Mouse (Mus musculus): ENCODE data around the gene Cacna1c.
"Not testable (repeated sequence)": the region's sequence is repeated elsewhere in the genome, so short reads cannot be mapped to it uniquely, and the experiment has no call there.

Cacna1c gene

GRCm38 (mm10) chr6:118593377-118594061, 602.7 kb downstream of the Cacna1c start:
- DNase-seq (ENCODE audit: low read depth): no peak

- no peak for DNase-seq (ENCODE audit: low read depth)
Measured at GRCm38 (mm10) chr6:118592662-118593376, 603.4 kb downstream of the Cacna1c start.

- not testable (repeated sequence) for DNase-seq (ENCODE audit: low read depth)
Measured at GRCm38 (mm10) chr6:118578741-118579140, 617.5 kb downstream of the Cacna1c start.

- DNase-seq (ENCODE audit: low read depth): peak; percentile 36
Measured at GRCm38 (mm10) chr6:118574351-118574750, 621.9 kb downstream of the Cacna1c start.

- no peak for DNase-seq (ENCODE audit: low read depth)
Measured at GRCm38 (mm10) chr6:118567816-118568215, 628.4 kb downstream of the Cacna1c start.

GRCm38 (mm10) chr6:118561745-118562609, 634.2 kb downstream of the Cacna1c start, which contains the start of gene Ankrd26:
Gene Ankrd26, minus strand, starts transcription at chr6:118562226.
- DNase-seq (ENCODE audit: low read depth): peak; percentile 97

GRCm38 (mm10) chr6:118561225-118561624, 635.0 kb downstream of the Cacna1c start:
- no peak for DNase-seq (ENCODE audit: low read depth)

GRCm38 (mm10) chr6:118538627-118539026, 657.6 kb downstream of the Cacna1c start:
- DNase-seq (ENCODE audit: low read depth): no peak
